Mouse (Mus musculus): ENCODE results near the gene Ergic1.

GRCm38 (mm10) chr17:26608877-26609276, 47.6 kb downstream of the Ergic1 start:
- no peak for TF ChIP-seq CTCF (IDR thresholded peaks at IDR 0.05; ENCODE audit: low read depth)
- no peak for TF ChIP-seq EP300 (IDR thresholded peaks at IDR 0.05; ENCODE audit: low read depth)

All from liver, postnatal 0 days (tissue).